Mouse (Mus musculus): ENCODE measurements at regions not wholly inside any gene's neighbourhood (a gene's known extent, or its start where the extent isn't known, plus 50 kb on each side); places are given as distances from the start of the nearest gene placed in this dataset.

DNA sequence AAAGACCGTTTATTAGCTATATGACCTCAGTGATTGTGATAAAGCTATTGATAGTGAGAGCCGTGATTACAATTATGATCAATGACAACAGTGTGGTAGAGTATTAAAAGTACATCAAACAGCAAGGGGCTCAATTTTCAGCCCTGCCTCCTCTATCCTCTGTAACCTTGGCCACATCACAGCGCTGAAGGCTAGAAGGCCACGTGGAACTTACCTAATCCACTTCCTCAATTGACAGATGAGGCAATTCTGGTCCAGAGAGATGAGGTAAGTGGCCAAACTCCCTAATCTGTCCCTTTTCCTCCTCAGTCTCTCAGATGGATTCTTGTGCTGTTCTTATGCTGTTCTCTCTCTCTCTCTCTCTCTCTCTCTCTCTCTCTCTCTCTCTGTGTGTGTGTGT is 114.7 kb upstream of the Tle3 start:
- TF ChIP-seq CTCF (conservative IDR thresholded peaks at IDR 0.05; ENCODE audit: low read length), result no peak
- TF ChIP-seq NANOG (IDR thresholded peaks at IDR 0.05; ENCODE audit: borderline replicate concordance, low read length), result no peak
- TF ChIP-seq POU5F1 (IDR thresholded peaks at IDR 0.05; ENCODE audit: borderline replicate concordance, low read length), result no peak
